Mouse (Mus musculus) midbrain, embryonic 12.5 days (tissue): Measurements from ENCODE around the gene Tulp1. TPM values are rescaled to one million over a fixed set of nuclear protein-coding genes. Genes with fewer than 3 reads are reported as not detected.

Experiments used
- ATAC-seq: fragments of 200-750 bp; cut with Nextera tagmentation; 2 replicates; pipeline ENCODE4 v1.8.0; 2017; ENCODE audit warnings: low read depth, moderate TSS enrichment, moderate library complexity; ENCODE audit not compliant: low FRiP score
- H3K27ac ChIP-seq: fragments of 300-500 bp; sonication (generic); replicated peaks from 2 replicates; pipeline ENCODE4 v1.5.1; 2016; ENCODE audit warnings: mild to moderate bottlenecking
- H3K27me3 ChIP-seq: fragments of 300-500 bp; sonication (generic); 2 replicates; pipeline ENCODE4 v1.6.1; 2016; ENCODE audit warnings: mild to moderate bottlenecking
- H3K36me3 ChIP-seq: fragments of 300-500 bp; sonication (generic); 2 replicates; pipeline ENCODE4 v1.6.1; 2016
- H3K4me1 ChIP-seq: fragments of 300-500 bp; sonication (generic); 2 replicates; pipeline ENCODE4 v1.6.1; 2016
- H3K4me2 ChIP-seq: fragments of 300-500 bp; sonication (generic); replicated peaks from 2 replicates; pipeline ENCODE4 v1.6.1; 2016; ENCODE audit warnings: mild to moderate bottlenecking, moderate library complexity
- H3K4me3 ChIP-seq: fragments of 300-500 bp; sonication (generic); 2 replicates; pipeline ENCODE4 v1.5.1; 2016; ENCODE audit warnings: mild to moderate bottlenecking
- H3K9ac ChIP-seq: fragments of 300-500 bp; sonication (generic); replicated peaks from 2 replicates; pipeline ENCODE4 v1.6.1; 2016; ENCODE audit warnings: mild to moderate bottlenecking, moderate library complexity
- H3K9me3 ChIP-seq: fragments of 300-500 bp; sonication (generic); 2 replicates; pipeline ENCODE4 v1.6.1; 2016; ENCODE audit warnings: mild to moderate bottlenecking
- WGBS: fragments of 180-500 bp; shearing (Covaris S2); methylation state at CpG from one replicate; pipeline ENCODE4 v1.1.7; 2016; 5-methylcytosine and 5-hydroxymethylcytosine counted together
- polyA plus RNA-seq: library from polyadenylated mRNA; unstranded; fragments of >200 nt; fragmentation: Nextera tagmentation; extraction: Ambion mirVana; gene quantifications from 2 replicates; pipeline ENCODE4 v1.2.1, GENCODE M21; 2016

Gene Tulp1
- polyA plus RNA-seq, 1 experiment from 2014 or later, result 5.1 TPM

GRCm38 (mm10) chr17:28308297-28309195 is 56.5 kb downstream of the Tulp1 start:
- 23% methylated on average over 18 of the region's 18 CpGs for WGBS
- Histone ChIP-seq H3K36me3 (no peaks in the 10 kb centered on the region), H3K27ac (no peak overlapping the region), H3K9me3 (no peaks in the 10 kb centered on the region), H3K4me2 (no peak overlapping the region), H3K4me3 (no peak overlapping the region), H3K27me3 (peaks cover 4% of the 10 kb centered on the region; the same call in 1 of the 2 replicates), H3K4me1 (peaks cover 3% of the 10 kb centered on the region), H3K9ac (no peak overlapping the region)
- no peak for ATAC-seq

GRCm38 (mm10) chr17:28305172-28305571 is 59.9 kb downstream of the Tulp1 start:
- WGBS, result 56% methylated on average over 10 of the region's 10 CpGs
- Histone ChIP-seq H3K9ac (no peak overlapping the region), H3K4me3 (no peak overlapping the region), H3K36me3 (no peaks in the 10 kb centered on the region), H3K4me1 (peaks cover 3% of the 10 kb centered on the region; the same call in 1 of the 2 replicates), H3K9me3 (no peaks in the 10 kb centered on the region), H3K27me3 (peaks cover 7% of the 10 kb centered on the region; the same call in 1 of the 2 replicates), H3K27ac (no peak overlapping the region), H3K4me2 (no peak overlapping the region)
- ATAC-seq, result no peak

Other genes starting within 250 kb of the Tulp1 start
- 9.7 and 10.7 TPM in 2 replicates for gene Scube3, start 223.1 kb downstream of the Tulp1 start, polyA plus RNA-seq
- gene Zfp523, start 188.1 kb downstream of the Tulp1 start, polyA plus RNA-seq, result 49.7 and 52.6 TPM in 2 replicates
- 3.1 and 3.7 TPM in 2 replicates for gene Def6, start 157.4 kb downstream of the Tulp1 start, polyA plus RNA-seq
- gene Ppard, start 132.5 kb downstream of the Tulp1 start, polyA plus RNA-seq, result 1.5 and 2.2 TPM in 2 replicates
- gene Fance, start 51.7 kb downstream of the Tulp1 start, polyA plus RNA-seq, result 28.5 and 30.5 TPM in 2 replicates
- 329 and 373 TPM in 2 replicates for gene Rpl10a, start 36.8 kb downstream of the Tulp1 start, polyA plus RNA-seq
- 5.2 and 5.7 TPM in 2 replicates for gene Tead3, start 14.4 kb downstream of the Tulp1 start, polyA plus RNA-seq
- gene Fkbp5, start 152.3 kb upstream of the Tulp1 start, polyA plus RNA-seq, result 32.7 and 38.2 TPM in 2 replicates
- not detected in 2 replicates for gene Armc12, start 165.6 kb upstream of the Tulp1 start, polyA plus RNA-seq
- gene Clpsl2, start 184.2 kb upstream of the Tulp1 start, polyA plus RNA-seq, result not detected in 2 replicates
- gene Clps, start 195.5 kb upstream of the Tulp1 start, polyA plus RNA-seq, result not detected in 2 replicates
- gene Lhfpl5, start 210.4 kb upstream of the Tulp1 start, polyA plus RNA-seq, result 1.7 TPM in 2 replicates